15 mouse cellular contexts compared by ENCODE assay signal in genomic region chr9:95127774-95128173, GRCm38 (mm10).
"Had no signal": no experiment of that assay in that cellular context is flagged by ENCODE, and none has a peak within 500 bp of the region (broad histone marks: within the 10 kb centered on the region; RNA-seq: fewer than 3 reads in every experiment).

No protein-coding gene starts in this region.

- H3K4me2 ChIP-seq: neural tube, embryonic 15.5 days; stomach, embryonic 15.5 days had no signal

- H3K9ac ChIP-seq: neural tube, embryonic 15.5 days; stomach, embryonic 15.5 days had no signal

- DNase-seq: retina, postnatal 1 day; right cerebral cortex, adult 18-20 months; right cerebral cortex, postnatal 14 days; right cerebral cortex, postnatal 25 days; right cerebral cortex, postnatal 4 days; spleen, adult 18-20 months; thymus, adult 18-20 months; thymus, adult 2 months; thymus, postnatal 14 days; thymus, postnatal 25 days; thymus, postnatal 36 days; thymus, postnatal 4 days had no signal

- H3K36me3 ChIP-seq: neural tube, embryonic 15.5 days; stomach, embryonic 15.5 days had no signal

- H3K27ac ChIP-seq: neural tube, embryonic 15.5 days; stomach, embryonic 15.5 days; stomach, postnatal 0 days had no signal

- H3K4me3 ChIP-seq: neural tube, embryonic 15.5 days; stomach, embryonic 15.5 days had no signal

- H3K27me3 ChIP-seq: neural tube, embryonic 15.5 days; stomach, embryonic 15.5 days had no signal

- H3K9me3 ChIP-seq: neural tube, embryonic 15.5 days; stomach, embryonic 15.5 days had no signal

- H3K4me1 ChIP-seq: neural tube, embryonic 15.5 days; stomach, embryonic 15.5 days had no signal
